Mouse (Mus musculus) embryonic stem cell, embryonic (primary cell): ENCODE measurements at regions not wholly inside any gene's neighbourhood (a gene's known extent, or its start where the extent isn't known, plus 50 kb on each side); places are given as distances from the start of the nearest gene placed in this dataset.

Experiments used
- CTCF ChIA-PET, 4 experiments: fragments of 300-600 bp in 2 of 4; fragments of 350-600 bp in 2 of 4; sonication (Branson Sonifier 250); formaldehyde crosslinking; loops; one replicate each; lab custom pipeline; 2022; ENCODE audit warnings: inconsistent platforms in 2 of 4; lab: Charles Lee
- POLR2A ChIA-PET, 4 experiments: fragments of 300-600 bp in 2 of 4; fragments of 350-600 bp in 2 of 4; sonication (Branson Sonifier 250); formaldehyde crosslinking; loops; one replicate each; lab custom pipeline; 2022; ENCODE audit warnings: antibody characterized with exemption in 4 of 4, inconsistent platforms in 1 of 4; lab: Charles Lee

- ChIA-PET POLR2A (no interaction called here), CTCF (no interaction called here)
These were observed 90.1 kb upstream of the Hhip start for GRCm38 (mm10) chr8:80147929-80148328.

- ChIA-PET CTCF (no interaction called here), POLR2A (no interaction called here)
These were observed 80.7 kb upstream of the Hhip start for GRCm38 (mm10) chr8:80138481-80138880.

GRCm38 (mm10) chr8:80120378-80120965, 62.7 kb upstream of the Hhip start:
- ChIA-PET CTCF (no interaction called here), POLR2A (no interaction called here)

GRCm38 (mm10) chr8:80117328-80117727, 59.5 kb upstream of the Hhip start:
- CTCF ChIA-PET, result no interaction called here

More at GRCm38 (mm10) chr8:80117328-80117727, 59.5 kb upstream of the Hhip start:
- POLR2A ChIA-PET, result interaction anchor here in 1 of 4 experiments (0.5 kb wide), 1 partner anchor 405 kb away, joined by 3 read pairs; no protein-coding TSS in a partner anchor
